Mouse (Mus musculus) embryonic facial prominence, embryonic 11.5 days (tissue): ENCODE results near the gene Lipa. TPM values are rescaled to one million over a fixed set of nuclear protein-coding genes. Genes with fewer than 3 reads are reported as not detected.

ENCODE experiments used
- ATAC-seq: fragments of 200-750 bp; cut with Nextera tagmentation; replicated peaks from 2 replicates; pipeline ENCODE4 v1.8.0; 2017; ENCODE audit warnings: low read depth; ENCODE audit not compliant: insufficient number of reproducible peaks, low FRiP score, low TSS enrichment
- DNase-seq: peaks from one replicate; pipeline ENCODE4 v3.0.0-alpha.2; 2015; ENCODE audit warnings: low spot score
- H3K27ac ChIP-seq: fragments of 300-500 bp; sonication (generic); replicated peaks from 2 replicates; pipeline ENCODE4 v1.5.1; 2014; ENCODE audit warnings: mild to moderate bottlenecking, low read depth, low read length, control low read depth
- H3K27me3 ChIP-seq: fragments of 300-500 bp; sonication (generic); 2 replicates; pipeline ENCODE4 v1.6.1; 2014; ENCODE audit warnings: mild to moderate bottlenecking, low read length, moderate library complexity, mixed read lengths; ENCODE audit not compliant: control insufficient read depth, insufficient read depth
- H3K36me3 ChIP-seq: fragments of 300-500 bp; sonication (generic); replicated peaks from 2 replicates; pipeline ENCODE4 v1.6.1; 2014; ENCODE audit warnings: low read depth, mild to moderate bottlenecking, low read length, moderate library complexity, mixed read lengths; ENCODE audit not compliant: control insufficient read depth, insufficient read depth
- H3K4me1 ChIP-seq: fragments of 300-500 bp; sonication (generic); 2 replicates; pipeline ENCODE4 v1.6.1; 2014; ENCODE audit warnings: low read length, mixed read lengths; ENCODE audit not compliant: control insufficient read depth, insufficient read depth
- H3K4me2 ChIP-seq: fragments of 300-500 bp; sonication (generic); 2 replicates; pipeline ENCODE4 v1.6.1; 2014; ENCODE audit warnings: low read depth, mild to moderate bottlenecking, control low read depth, low read length, moderate library complexity
- H3K4me3 ChIP-seq: fragments of 300-500 bp; sonication (generic); 2 replicates; pipeline ENCODE4 v1.5.1; 2014; ENCODE audit warnings: low read depth, low read length, control low read depth
- H3K9ac ChIP-seq: fragments of 300-500 bp; sonication (generic); replicated peaks from 2 replicates; pipeline ENCODE4 v1.6.1; 2014; ENCODE audit warnings: mild to moderate bottlenecking, control low read depth, low read length
- H3K9me3 ChIP-seq: fragments of 300-500 bp; sonication (generic); replicated peaks from 2 replicates; pipeline ENCODE4 v1.6.1; 2016; ENCODE audit warnings: mild to moderate bottlenecking, low read length, inconsistent platforms, mixed read lengths; ENCODE audit not compliant: control insufficient read depth
- WGBS: fragments of 180-500 bp; shearing (Covaris S2); extraction: QIAGEN DNeasy Blood & Tissue Kit; methylation state at CpG from one replicate; pipeline ENCODE4 v1.1.7; 2014; 5-methylcytosine and 5-hydroxymethylcytosine counted together
- polyA plus RNA-seq: library from polyadenylated mRNA; unstranded; fragments of >200 nt; fragmentation: Nextera tagmentation; extraction: Ambion mirVana; gene quantifications from 2 replicates; pipeline ENCODE4 v1.2.1, GENCODE M21; 2014

The Lipa gene
- polyA plus RNA-seq, 1 experiment from 2014 or later: 35.6 TPM

- no peak overlapping the region for H3K9ac ChIP-seq
- 82% methylated on average over 4 of the region's 4 CpGs for WGBS
- H3K9me3 ChIP-seq: no peaks in the 10 kb centered on the region
- H3K4me3 ChIP-seq: no peak overlapping the region
- no peaks in the 10 kb centered on the region for H3K36me3 ChIP-seq
- H3K27ac ChIP-seq: no peak overlapping the region
- H3K27me3 ChIP-seq: no peaks in the 10 kb centered on the region
- no peak for DNase-seq
- ATAC-seq: no peak
- H3K4me1 ChIP-seq: no peaks in the 10 kb centered on the region
- H3K4me2 ChIP-seq: no peak overlapping the region
Observed at GRCm38 (mm10) chr19:34520051-34520450, 7.2 kb downstream of the Lipa start.

DNA sequence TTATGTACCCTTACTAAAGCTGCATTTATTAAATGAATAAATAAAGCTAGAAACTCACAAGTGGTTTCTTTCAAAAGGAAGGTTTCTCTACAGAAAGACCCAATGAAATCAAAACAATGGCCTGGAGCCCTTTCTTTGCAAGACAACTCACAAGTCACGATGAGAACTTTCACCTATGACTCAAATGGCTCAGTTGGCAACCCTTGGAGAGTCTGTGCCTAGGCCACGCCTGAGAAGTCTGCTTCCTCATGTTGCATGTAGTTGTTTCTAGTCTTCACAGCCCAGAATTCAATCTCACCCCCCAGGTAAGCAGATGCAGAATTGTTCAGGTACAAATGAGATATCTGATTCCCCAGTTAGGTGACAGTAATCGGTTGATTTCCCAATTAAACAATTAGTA is 7.6 kb downstream of the Lipa start:
- H3K27me3 ChIP-seq: no peaks in the 10 kb centered on the region
- H3K4me2 ChIP-seq: no peak overlapping the region
- H3K36me3 ChIP-seq: no peaks in the 10 kb centered on the region
- H3K4me3 ChIP-seq: no peak overlapping the region
- no peak for ATAC-seq
- no peak overlapping the region for H3K27ac ChIP-seq
- 79% methylated on average over 3 of the region's 3 CpGs for WGBS
- H3K9me3 ChIP-seq: no peaks in the 10 kb centered on the region
- no peak overlapping the region for H3K9ac ChIP-seq
- no peak for DNase-seq
- no peaks in the 10 kb centered on the region for H3K4me1 ChIP-seq

GRCm38 (mm10) chr19:34518786-34519185 is 8.5 kb downstream of the Lipa start:
- no peak overlapping the region for H3K4me3 ChIP-seq
- H3K27ac ChIP-seq: no peak overlapping the region
- DNase-seq (no peak), ATAC-seq (no peak)
- no peak overlapping the region for H3K4me2 ChIP-seq
- H3K27me3 ChIP-seq: no peaks in the 10 kb centered on the region
- 71% methylated on average over 3 of the region's 3 CpGs for WGBS
- no peaks in the 10 kb centered on the region for H3K36me3 ChIP-seq
- no peaks in the 10 kb centered on the region for H3K9me3 ChIP-seq
- no peak overlapping the region for H3K9ac ChIP-seq
- no peaks in the 10 kb centered on the region for H3K4me1 ChIP-seq

- Histone ChIP-seq H3K9ac (no peak overlapping the region), H3K9me3 (no peaks in the 10 kb centered on the region), H3K4me3 (no peak overlapping the region), H3K27me3 (no peaks in the 10 kb centered on the region), H3K36me3 (no peaks in the 10 kb centered on the region), H3K4me1 (no peaks in the 10 kb centered on the region), H3K4me2 (no peak overlapping the region), H3K27ac (no peak overlapping the region)
- DNase-seq: no peak
- 93% methylated on average over 13 of the region's 13 CpGs for WGBS
- no peak for ATAC-seq
Observed at GRCm38 (mm10) chr19:34517812-34518594, 9.3 kb downstream of the Lipa start.

DNA sequence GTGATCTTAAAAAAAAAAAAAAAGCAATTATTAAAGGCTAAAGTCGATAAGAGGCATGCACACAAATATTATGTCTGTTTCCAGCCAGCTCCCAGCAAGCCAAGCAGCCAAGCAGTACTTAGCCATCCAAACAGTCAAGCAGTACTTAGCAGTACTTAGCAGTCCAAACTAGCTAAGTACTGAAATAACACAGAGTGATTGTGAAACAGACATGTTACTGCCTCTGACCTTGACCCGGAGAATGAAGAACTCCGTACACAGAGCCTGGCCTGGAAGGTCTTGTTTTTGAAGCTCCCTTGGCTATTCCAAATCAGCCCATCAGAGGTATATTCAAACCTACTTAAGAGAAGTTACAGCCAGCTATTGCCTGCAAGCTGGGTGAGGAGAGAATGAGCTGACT is 10.1 kb downstream of the Lipa start:
- no peak for DNase-seq

DNA sequence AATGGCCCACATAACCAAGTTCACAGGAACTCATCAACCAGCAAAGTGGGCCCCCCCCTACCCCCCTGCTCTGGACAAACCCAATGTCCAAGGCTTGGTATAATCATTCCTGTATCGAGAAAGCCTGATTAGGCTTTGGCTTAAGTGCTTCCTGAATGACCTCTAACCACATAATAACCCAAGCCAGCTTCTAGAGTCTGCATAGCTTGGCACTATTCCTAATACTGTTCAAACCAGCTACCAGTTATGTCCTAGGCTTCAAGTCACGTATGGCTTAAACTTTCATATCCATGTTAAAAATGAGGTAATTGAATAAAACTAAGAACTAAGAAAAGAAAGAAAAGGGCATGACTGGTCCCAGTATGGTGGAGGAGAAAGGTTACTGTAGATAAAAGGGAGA is 10.9 kb downstream of the Lipa start:
- no peak overlapping the region for H3K4me2 ChIP-seq
- H3K36me3 ChIP-seq: no peaks in the 10 kb centered on the region
- 76% methylated on average over 2 of the region's 2 CpGs for WGBS
- no peak overlapping the region for H3K9ac ChIP-seq
- no peak overlapping the region for H3K4me3 ChIP-seq
- DNase-seq: no peak
- H3K27me3 ChIP-seq: no peaks in the 10 kb centered on the region
- H3K4me1 ChIP-seq: no peaks in the 10 kb centered on the region
- ATAC-seq: no peak
- H3K27ac ChIP-seq: no peak overlapping the region
- no peaks in the 10 kb centered on the region for H3K9me3 ChIP-seq

More for the DNA sequence above, 10.1 kb downstream of the Lipa start:
- Histone ChIP-seq H3K27me3 (no peaks in the 10 kb centered on the region), H3K4me2 (no peak overlapping the region), H3K36me3 (no peaks in the 10 kb centered on the region), H3K27ac (no peak overlapping the region), H3K9ac (no peak overlapping the region), H3K9me3 (no peaks in the 10 kb centered on the region), H3K4me1 (no peaks in the 10 kb centered on the region), H3K4me3 (no peak overlapping the region)
- WGBS: 81% methylated on average over 3 of the region's 3 CpGs
- no peak for ATAC-seq

GRCm38 (mm10) chr19:34515681-34516080 is 11.6 kb downstream of the Lipa start:
- no peaks in the 10 kb centered on the region for H3K36me3 ChIP-seq
- 72% methylated on average over 3 of the region's 3 CpGs for WGBS
- DNase-seq (no peak), ATAC-seq (no peak)
- no peaks in the 10 kb centered on the region for H3K9me3 ChIP-seq
- no peaks in the 10 kb centered on the region for H3K27me3 ChIP-seq
- no peak overlapping the region for H3K4me3 ChIP-seq
- H3K4me2 ChIP-seq: no peak overlapping the region
- no peak overlapping the region for H3K27ac ChIP-seq
- no peak overlapping the region for H3K9ac ChIP-seq
- no peaks in the 10 kb centered on the region for H3K4me1 ChIP-seq

GRCm38 (mm10) chr19:34511528-34511927 is 15.7 kb downstream of the Lipa start:
- Histone ChIP-seq H3K9me3 (no peaks in the 10 kb centered on the region), H3K36me3 (no peaks in the 10 kb centered on the region; the same call in 1 of the 2 replicates), H3K4me1 (no peaks in the 10 kb centered on the region), H3K9ac (no peak overlapping the region), H3K4me3 (no peak overlapping the region), H3K27me3 (no peaks in the 10 kb centered on the region), H3K4me2 (no peak overlapping the region), H3K27ac (no peak overlapping the region)
- 43% methylated on average over 8 of the region's 8 CpGs for WGBS
- no peak for DNase-seq
- no peak for ATAC-seq
